11 mouse cellular contexts compared by ENCODE assay signal in the genomic region with DNA sequence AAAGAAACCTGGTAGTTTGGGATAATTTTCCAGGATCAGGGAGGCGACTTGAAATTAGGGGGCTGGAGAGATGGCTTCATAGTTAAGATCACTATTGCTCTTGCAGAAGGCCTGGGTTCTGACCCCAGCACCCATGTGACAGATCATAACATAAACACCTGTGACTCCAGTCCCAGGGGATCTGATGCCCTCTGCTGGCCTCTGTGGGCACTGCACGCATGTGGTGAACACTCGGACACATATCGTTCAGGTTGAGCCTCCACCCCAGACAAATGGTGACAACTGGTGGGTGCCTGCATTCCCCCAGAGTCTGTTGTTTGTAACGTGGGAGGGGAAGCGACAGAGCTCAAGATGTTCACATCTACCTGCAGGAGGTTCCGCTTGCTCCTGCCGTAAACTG. TPM values are rescaled to one million over a fixed set of nuclear protein-coding genes. Genes with fewer than 3 reads are reported as not detected.
DNase-seq lines count a peak whose midpoint lies in the region; ATAC-seq and TF ChIP-seq lines count a peak whose summit lies in the region.
"Had no signal": no experiment of that assay in that cellular context is flagged by ENCODE, and none has a peak within 500 bp of the region (broad histone marks: within the 10 kb centered on the region; RNA-seq: fewer than 3 reads in every experiment).

No protein-coding gene starts in this region.

- no peaks in the 10 kb centered on the region; the same call in none of the 2 replicates for H3K36me3 ChIP-seq in heart, adult 2 months (ENCODE audit: control insufficient read depth, insufficient read depth, low read length)
- peaks cover 15% of the 10 kb centered on the region for H3K36me3 ChIP-seq in heart, embryonic 11.5 days (ENCODE audit: control insufficient read depth, insufficient read depth, low read length)

- no peak overlapping the region for H3K27ac ChIP-seq in heart, adult 2 months
- no peak overlapping the region for H3K27ac ChIP-seq in heart, embryonic 11.5 days (ENCODE audit: low read depth, low read length)
- H3K27ac ChIP-seq: embryonic facial prominence, embryonic 13.5 days; limb, embryonic 15.5 days had no signal

- no peak for DNase-seq in heart, adult 2 months
- DNase-seq in right cerebral cortex, postnatal 4 days: peak; percentile 58
- DNase-seq in right cerebral cortex, adult 18-20 months: no peak
- peak; percentile 34 for DNase-seq in c-Kit-positive CD71-positive TER-119-positive erythroid progenitor cells, embryonic 14.5 days (ENCODE audit: low spot score)
- peak; percentile 46 for DNase-seq in thymus, postnatal 25 days
- DNase-seq in frontal cortex, postnatal 25 days (ENCODE audit: low spot score in 2 of 2): no peak
- no peak for DNase-seq in ovary, postnatal 14 days (ENCODE audit: low spot score)
- DNase-seq: kidney, adult 11 months had no signal

- no peaks in the 10 kb centered on the region for H3K9me3 ChIP-seq in heart, embryonic 11.5 days (replicated peaks; ENCODE audit: control insufficient read depth, low read length)
- H3K9me3 ChIP-seq: embryonic facial prominence, embryonic 13.5 days; limb, embryonic 15.5 days had no signal

- intact Hi-C loops in heart, adult 2 months (cut with DNase I): no loop called here

- no peak for ATAC-seq in heart, embryonic 11.5 days (replicated peaks; ENCODE audit: insufficient number of reproducible peaks, low FRiP score, low TSS enrichment)

- TF ChIP-seq POLR2A in heart, adult 2 months (IDR thresholded peaks at IDR 0.05; ENCODE audit: insufficient read depth, low read depth, low read length): no peak

- peaks cover 3% of the 10 kb centered on the region; the same call in 1 of the 2 replicates for H3K79me2 ChIP-seq in heart, adult 2 months (replicated peaks; ENCODE audit: control insufficient read depth, insufficient read depth, low read length)

- WGBS in heart, adult 2 months: 97% methylated on average over 8 of the region's 8 CpGs
- 90% methylated on average over 8 of the region's 8 CpGs for WGBS in heart, embryonic 11.5 days (ENCODE audit: insufficient replicate concordance)

- peaks cover 16% of the 10 kb centered on the region for H3K4me1 ChIP-seq in heart, adult 2 months (ENCODE audit: control insufficient read depth, insufficient read depth, low read length)
- H3K4me1 ChIP-seq in heart, embryonic 11.5 days (ENCODE audit: control insufficient read depth, insufficient read depth, low read length): peaks cover 35% of the 10 kb centered on the region

- H3K9ac ChIP-seq in heart, adult 2 months (ENCODE audit: low read depth, low read length): no peak overlapping the region
- H3K9ac ChIP-seq in heart, embryonic 11.5 days (ENCODE audit: low read depth, low read length): no peak overlapping the region
- H3K9ac ChIP-seq: embryonic facial prominence, embryonic 13.5 days; limb, embryonic 15.5 days had no signal

- no peak overlapping the region for H3K4me2 ChIP-seq in heart, embryonic 11.5 days
- H3K4me2 ChIP-seq: embryonic facial prominence, embryonic 13.5 days; limb, embryonic 15.5 days had no signal

- TF ChIP-seq CTCF in heart, adult 2 months (IDR thresholded peaks at IDR 0.05): peak; percentile 60

- H3K4me3 ChIP-seq in heart, adult 2 months: no peak overlapping the region
- H3K4me3 ChIP-seq in heart, embryonic 11.5 days (ENCODE audit: low read depth, low read length): no peak overlapping the region
- H3K4me3 ChIP-seq: embryonic facial prominence, embryonic 13.5 days; limb, embryonic 15.5 days had no signal

- H3K27me3 ChIP-seq in heart, adult 2 months (ENCODE audit: control insufficient read depth, insufficient read depth, low read length): no peaks in the 10 kb centered on the region
- no peaks in the 10 kb centered on the region for H3K27me3 ChIP-seq in heart, embryonic 11.5 days (ENCODE audit: control insufficient read depth, insufficient read depth, low read length)
- H3K27me3 ChIP-seq: embryonic facial prominence, embryonic 13.5 days; limb, embryonic 15.5 days had no signal

- no peak for TF ChIP-seq EP300 in heart, adult 2 months (IDR thresholded peaks at IDR 0.05; ENCODE audit: insufficient read depth, low read depth, low read length)

RNA-seq across cellular contexts. Expression of a gene that starts 28.9 kb away (rescaled TPM):
- 1 to 10 TPM; 3.4 to 4.5 TPM for total RNA-seq in heart, adult 2 months (2021)
- 5.7 and 14.1 TPM in 2 replicates for polyA plus RNA-seq in heart, adult 2 months (2012; rRNA removed)
- 0.97 and 1.5 TPM in 2 replicates for polyA plus RNA-seq in heart, embryonic 11.5 days (2014; fragmentation: Nextera tagmentation; extraction: Ambion mirVana)

RNA-seq across cellular contexts. Expression of a gene that starts 47.3 kb away (rescaled TPM):
- 10 to 100 TPM; 24.6 to 30.1 TPM for total RNA-seq in heart, adult 2 months (2021)
- polyA plus RNA-seq in heart, adult 2 months (2012; rRNA removed): 24.1 and 27.9 TPM in 2 replicates
- polyA plus RNA-seq in heart, embryonic 11.5 days (2014; fragmentation: Nextera tagmentation; extraction: Ambion mirVana): 113 and 140 TPM in 2 replicates

Comparison
In these comparisons a context has a peak if more than half of its experiments do, and no peak if none do; other contexts are left out.
1. DNase-seq: peak in right cerebral cortex, postnatal 4 days (single experiment), c-Kit-positive CD71-positive TER-119-positive erythroid progenitor cells, embryonic 14.5 days (single experiment) and thymus, postnatal 25 days (single experiment); none in heart, adult 2 months (0 of 2), right cerebral cortex, adult 18-20 months (single experiment), frontal cortex, postnatal 25 days (0 of 2) and ovary, postnatal 14 days (single experiment).